Mouse (Mus musculus): ENCODE data around the gene Gsdme.

Gene Gsdme

GRCm38 (mm10) chr6:50263670-50264069, at the start of gene Gsdme:
Gene Gsdme (minus strand): TSS chr6:50263862.
- no peak for DNase-seq (ENCODE audit: low spot score)

GRCm38 (mm10) chr6:50312647-50313046, 49.0 kb upstream of the Gsdme start:
- DNase-seq (ENCODE audit: low spot score) = peak; percentile 77

GRCm38 (mm10) chr6:50309019-50309418, 45.4 kb upstream of the Gsdme start:
- no peak for DNase-seq (ENCODE audit: low spot score)

- no peak for DNase-seq (ENCODE audit: low spot score)
Observed at GRCm38 (mm10) chr6:50306625-50307024, 43.0 kb upstream of the Gsdme start.

- DNase-seq (ENCODE audit: low spot score) = peak; percentile 64
Observed at GRCm38 (mm10) chr6:50304949-50305491, 41.4 kb upstream of the Gsdme start.

- DNase-seq (ENCODE audit: low spot score) = no peak
Observed at GRCm38 (mm10) chr6:50301121-50301520, 37.5 kb upstream of the Gsdme start.

GRCm38 (mm10) chr6:50300622-50301021, 37.0 kb upstream of the Gsdme start:
- DNase-seq (ENCODE audit: low spot score) = no peak

GRCm38 (mm10) chr6:50299071-50299470, 35.4 kb upstream of the Gsdme start:
- no peak for DNase-seq (ENCODE audit: low spot score)

- DNase-seq (ENCODE audit: low spot score) = no peak
Observed at GRCm38 (mm10) chr6:50297671-50298070, 34.0 kb upstream of the Gsdme start.

GRCm38 (mm10) chr6:50295136-50295535, 31.5 kb upstream of the Gsdme start:
- no peak for DNase-seq (ENCODE audit: low spot score)

- DNase-seq (ENCODE audit: low spot score) = peak; percentile 77
Observed at GRCm38 (mm10) chr6:50294128-50294527, 30.5 kb upstream of the Gsdme start.

GRCm38 (mm10) chr6:50291650-50292049, 28.0 kb upstream of the Gsdme start:
- DNase-seq (ENCODE audit: low spot score) = no peak

GRCm38 (mm10) chr6:50286881-50287280, 23.2 kb upstream of the Gsdme start:
- no peak for DNase-seq (ENCODE audit: low spot score)

GRCm38 (mm10) chr6:50279642-50280041, 16.0 kb upstream of the Gsdme start:
- no peak for DNase-seq (ENCODE audit: low spot score)

- no peak for DNase-seq (ENCODE audit: low spot score)
Observed at GRCm38 (mm10) chr6:50273947-50274346, 10.3 kb upstream of the Gsdme start.

GRCm38 (mm10) chr6:50273416-50273815, 9.8 kb upstream of the Gsdme start:
- DNase-seq (ENCODE audit: low spot score) = no peak

GRCm38 (mm10) chr6:50262310-50262709, 1.4 kb downstream of the Gsdme start:
- DNase-seq (ENCODE audit: low spot score) = no peak

GRCm38 (mm10) chr6:50261922-50262261, 1.8 kb downstream of the Gsdme start:
- DNase-seq (ENCODE audit: low spot score) = no peak

GRCm38 (mm10) chr6:50261201-50261921, 2.3 kb downstream of the Gsdme start:
- DNase-seq (ENCODE audit: low spot score) = peak; percentile 73

GRCm38 (mm10) chr6:50255356-50255755, 8.3 kb downstream of the Gsdme start:
- no peak for DNase-seq (ENCODE audit: low spot score)

- DNase-seq (ENCODE audit: low spot score) = no peak
Observed at GRCm38 (mm10) chr6:50254723-50255184, 8.9 kb downstream of the Gsdme start.

- DNase-seq (ENCODE audit: low spot score) = no peak
Observed at GRCm38 (mm10) chr6:50252690-50253089, 11.0 kb downstream of the Gsdme start.

- DNase-seq (ENCODE audit: low spot score) = no peak
Observed at GRCm38 (mm10) chr6:50247791-50248190, 15.9 kb downstream of the Gsdme start.

- DNase-seq (ENCODE audit: low spot score) = no peak
Observed at GRCm38 (mm10) chr6:50247356-50247755, 16.3 kb downstream of the Gsdme start.
